Mouse (Mus musculus) lung, embryonic 15.5 days (tissue): ENCODE data around the gene Vcl. TPM values are rescaled to one million over a fixed set of nuclear protein-coding genes. Genes with fewer than 3 reads are reported as not detected.
A peak's percentile ranks its signal among the peaks of the same experiment; 100 is the strongest.

Source experiments
- ATAC-seq: fragments of 200-750 bp; cut with Nextera tagmentation; 2 replicates; pipeline ENCODE4 v1.8.0; 2017; ENCODE audit warnings: moderate number of reproducible peaks, borderline replicate concordance; ENCODE audit not compliant: low FRiP score, low TSS enrichment; ENCODE audit errors: extremely low read depth
- H3K27ac ChIP-seq: fragments of 300-500 bp; sonication (generic); 2 replicates; pipeline ENCODE4 v1.5.1; 2015; ENCODE audit warnings: moderate library complexity, mild to moderate bottlenecking, inconsistent platforms
- H3K27me3 ChIP-seq: fragments of 300-500 bp; sonication (generic); 2 replicates; pipeline ENCODE4 v1.6.1; 2015; ENCODE audit warnings: inconsistent platforms
- H3K36me3 ChIP-seq: fragments of 300-500 bp; sonication (generic); 2 replicates; pipeline ENCODE4 v1.6.1; 2015; ENCODE audit warnings: inconsistent platforms
- H3K4me1 ChIP-seq: fragments of 300-500 bp; sonication (generic); 2 replicates; pipeline ENCODE4 v1.6.1; 2015; ENCODE audit warnings: inconsistent platforms
- H3K4me2 ChIP-seq: fragments of 300-500 bp; sonication (generic); 2 replicates; pipeline ENCODE4 v1.6.1; 2015; ENCODE audit warnings: inconsistent platforms, mild to moderate bottlenecking, moderate library complexity
- H3K4me3 ChIP-seq: fragments of 300-500 bp; sonication (generic); 2 replicates; pipeline ENCODE4 v1.5.1; 2015; ENCODE audit warnings: mild to moderate bottlenecking, inconsistent platforms
- H3K9ac ChIP-seq: fragments of 300-500 bp; sonication (generic); 2 replicates; pipeline ENCODE4 v1.6.1; 2015; ENCODE audit warnings: inconsistent platforms
- H3K9me3 ChIP-seq: fragments of 300-500 bp; sonication (generic); 2 replicates; pipeline ENCODE4 v1.6.1; 2016; ENCODE audit warnings: inconsistent platforms
- WGBS: fragments of 180-500 bp; shearing (Covaris S2); methylation state at CpG from one replicate; pipeline ENCODE4 v1.1.7; 2015; 5-methylcytosine and 5-hydroxymethylcytosine counted together
- polyA plus RNA-seq: library from polyadenylated mRNA; unstranded; fragments of >200 nt; fragmentation: Nextera tagmentation; extraction: Ambion mirVana; gene quantifications from 2 replicates; pipeline ENCODE4 v1.2.1, GENCODE M21; 2015

Vcl gene
- polyA plus RNA-seq, 1 experiment from 2014 or later: 62.7 TPM

DNA sequence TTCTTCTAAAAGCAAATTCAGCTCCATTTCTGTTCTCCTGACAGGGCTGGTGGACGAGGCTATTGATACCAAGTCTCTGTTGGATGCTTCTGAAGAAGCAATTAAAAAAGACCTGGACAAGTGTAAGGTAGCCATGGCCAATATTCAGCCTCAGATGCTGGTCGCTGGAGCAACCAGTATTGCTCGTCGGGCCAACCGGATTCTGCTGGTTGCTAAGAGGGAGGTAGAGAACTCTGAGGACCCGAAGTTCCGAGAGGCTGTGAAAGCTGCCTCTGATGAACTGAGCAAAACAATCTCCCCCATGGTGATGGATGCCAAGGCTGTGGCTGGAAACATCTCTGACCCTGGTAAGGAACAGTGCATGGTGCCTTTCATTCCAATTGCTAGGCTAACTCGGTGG lies 91.2 kb downstream of the Vcl start:
- H3K9me3 ChIP-seq: no peaks in the 10 kb centered on the region
- 91% methylated on average over 8 of the region's 8 CpGs for WGBS
- H3K36me3 ChIP-seq: peaks cover 66% of the 10 kb centered on the region
- H3K27me3 ChIP-seq: no peaks in the 10 kb centered on the region
- no peak overlapping the region for H3K4me3 ChIP-seq
- H3K4me1 ChIP-seq: no peaks in the 10 kb centered on the region
- H3K4me2 ChIP-seq: no peak overlapping the region
- no peak overlapping the region for H3K9ac ChIP-seq
- no peak overlapping the region for H3K27ac ChIP-seq
- ATAC-seq: no peak

- Histone ChIP-seq H3K27me3 (no peaks in the 10 kb centered on the region), H3K36me3 (peaks cover 61% of the 10 kb centered on the region), H3K9ac (no peak overlapping the region), H3K4me1 (0 out of 2 replicates have a peak, but pooled peaks cover 11% of the 10 kb centered on the region), H3K27ac (no peak overlapping the region), H3K4me3 (no peak overlapping the region), H3K9me3 (no peaks in the 10 kb centered on the region), H3K4me2 (no peak overlapping the region)
- no peak for ATAC-seq
Measured at GRCm38 (mm10) chr14:21027542-21027941, 98.3 kb downstream of the Vcl start.

DNA sequence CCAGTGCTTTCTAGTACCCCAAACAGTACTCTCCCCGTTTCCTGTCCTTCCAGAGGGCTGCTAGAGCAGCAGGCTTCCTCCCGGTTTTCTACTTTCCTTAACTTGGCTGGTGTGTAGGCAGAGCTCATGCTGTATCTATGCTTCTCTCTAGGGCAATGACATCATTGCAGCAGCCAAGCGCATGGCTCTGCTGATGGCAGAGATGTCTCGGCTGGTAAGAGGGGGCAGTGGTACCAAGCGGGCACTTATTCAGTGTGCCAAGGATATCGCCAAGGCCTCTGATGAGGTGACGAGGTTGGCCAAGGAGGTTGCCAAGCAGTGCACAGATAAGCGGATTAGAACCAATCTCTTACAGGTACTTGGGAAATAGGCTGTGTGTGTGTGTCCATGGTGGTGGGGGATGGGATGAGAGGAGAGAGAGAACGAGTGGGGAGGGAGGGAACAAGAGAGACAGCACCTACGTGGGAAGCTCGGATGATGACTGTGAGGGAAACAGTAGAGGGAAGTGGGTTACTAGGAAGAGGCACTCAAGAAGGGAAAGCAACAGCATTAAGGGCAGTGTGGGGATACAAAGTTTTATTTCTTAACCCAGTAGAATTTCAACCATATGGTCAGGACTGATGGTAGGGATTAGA lies 99.9 kb downstream of the Vcl start:
- 84% methylated on average over 11 of the region's 11 CpGs for WGBS
- ATAC-seq: no peak
- peaks cover 57% of the 10 kb centered on the region for H3K36me3 ChIP-seq

GRCm38 (mm10) chr14:21031783-21032511 lies 102.7 kb downstream of the Vcl start:
- H3K9me3 ChIP-seq: no peaks in the 10 kb centered on the region
- H3K4me1 ChIP-seq: 0 out of 2 replicates have a peak, but pooled peaks cover 11% of the 10 kb centered on the region
- peak; percentile 59 for ATAC-seq
- peaks cover 56% of the 10 kb centered on the region for H3K36me3 ChIP-seq
- H3K9ac ChIP-seq: no peak overlapping the region
- no peaks in the 10 kb centered on the region for H3K27me3 ChIP-seq
- H3K27ac ChIP-seq: peak overlapping the region; percentile 41
- H3K4me2 ChIP-seq: no peak overlapping the region
- WGBS: 61% methylated on average over 6 of the region's 6 CpGs
- no peak overlapping the region for H3K4me3 ChIP-seq

More for the DNA sequence above, 99.9 kb downstream of the Vcl start:
- no peak overlapping the region for H3K4me3 ChIP-seq
- H3K27me3 ChIP-seq: no peaks in the 10 kb centered on the region
- no peak overlapping the region for H3K4me2 ChIP-seq
- no peak overlapping the region for H3K9ac ChIP-seq
- H3K27ac ChIP-seq: no peak overlapping the region
- no peaks in the 10 kb centered on the region for H3K9me3 ChIP-seq
- 0 out of 2 replicates have a peak, but pooled peaks cover 11% of the 10 kb centered on the region for H3K4me1 ChIP-seq

- Histone ChIP-seq H3K4me2 (no peak overlapping the region), H3K9me3 (no peaks in the 10 kb centered on the region), H3K27me3 (no peaks in the 10 kb centered on the region), H3K4me1 (0 out of 2 replicates have a peak, but pooled peaks cover 11% of the 10 kb centered on the region), H3K9ac (no peak overlapping the region), H3K36me3 (peaks cover 59% of the 10 kb centered on the region), H3K27ac (no peak overlapping the region), H3K4me3 (no peak overlapping the region)
- WGBS: 78% methylated on average over 4 of the region's 4 CpGs
- ATAC-seq: no peak
Measured at GRCm38 (mm10) chr14:21034271-21034670, 105.1 kb downstream of the Vcl start.

DNA sequence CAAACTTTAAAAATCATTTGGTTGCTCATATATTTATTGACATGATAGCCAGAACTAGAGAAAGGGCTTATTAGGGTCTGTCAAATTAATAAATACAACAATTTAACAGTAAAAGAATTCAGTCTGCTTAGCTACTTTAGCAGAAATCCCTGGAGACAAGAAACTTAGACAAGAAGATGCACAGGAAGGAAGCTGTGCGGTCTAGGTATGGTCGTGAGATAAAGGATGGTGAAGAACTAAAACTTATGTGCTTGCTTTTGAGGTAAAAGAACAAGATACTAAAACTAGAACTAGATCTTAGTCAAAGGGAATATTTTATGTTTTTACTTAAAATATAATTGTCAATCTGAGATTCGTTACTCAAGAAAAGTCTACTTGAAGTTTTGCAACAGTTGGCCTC lies 105.6 kb downstream of the Vcl start:
- no peak for ATAC-seq

GRCm38 (mm10) chr14:21039077-21039476 lies 109.9 kb downstream of the Vcl start:
- Histone ChIP-seq H3K36me3 (peaks cover 41% of the 10 kb centered on the region), H3K9ac (no peak overlapping the region), H3K27me3 (no peaks in the 10 kb centered on the region), H3K4me3 (no peak overlapping the region), H3K4me2 (no peak overlapping the region), H3K4me1 (no peaks in the 10 kb centered on the region; the same call in 1 of the 2 replicates), H3K27ac (no peak overlapping the region; the same call in 1 of the 2 replicates), H3K9me3 (no peaks in the 10 kb centered on the region)
- no peak for ATAC-seq
- WGBS: 51% methylated on average over 12 of the region's 12 CpGs

More for the DNA sequence above, 105.6 kb downstream of the Vcl start:
- Histone ChIP-seq H3K9ac (no peak overlapping the region), H3K4me1 (0 out of 2 replicates have a peak, but pooled peaks cover 11% of the 10 kb centered on the region), H3K27me3 (no peaks in the 10 kb centered on the region), H3K4me2 (no peak overlapping the region), H3K27ac (no peak overlapping the region), H3K36me3 (peaks cover 60% of the 10 kb centered on the region), H3K4me3 (no peak overlapping the region), H3K9me3 (no peaks in the 10 kb centered on the region)
- WGBS: 95% methylated on average over 3 of the region's 3 CpGs

DNA sequence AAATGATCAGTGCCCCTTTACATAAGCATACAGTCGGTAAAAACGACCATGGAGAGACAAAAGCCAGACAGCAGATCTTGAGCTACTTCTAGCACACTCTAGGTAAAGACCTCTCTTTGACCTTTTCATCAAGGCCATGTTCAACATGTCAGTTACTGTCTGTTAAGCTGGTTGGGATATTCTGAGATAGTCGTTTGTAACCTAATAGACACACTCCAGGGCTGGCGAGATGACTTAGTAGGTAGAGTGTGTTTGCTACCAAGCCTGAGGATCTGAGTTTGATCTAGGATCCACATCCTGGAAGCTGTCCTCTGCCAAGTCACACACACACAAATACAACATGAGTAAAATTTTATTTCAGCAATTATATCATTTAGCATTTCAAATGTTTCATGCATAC lies 110.4 kb downstream of the Vcl start:
- H3K4me3 ChIP-seq: no peak overlapping the region
- H3K4me1 ChIP-seq: no peaks in the 10 kb centered on the region; the same call in 1 of the 2 replicates
- no peak overlapping the region for H3K4me2 ChIP-seq
- H3K9me3 ChIP-seq: no peaks in the 10 kb centered on the region
- H3K27ac ChIP-seq: peak overlapping the region; percentile 29; the same call in 1 of the 2 replicates
- H3K36me3 ChIP-seq: peaks cover 38% of the 10 kb centered on the region
- no peak overlapping the region for H3K9ac ChIP-seq
- no peaks in the 10 kb centered on the region for H3K27me3 ChIP-seq
- no peak for ATAC-seq
- WGBS: 66% methylated on average over 4 of the region's 4 CpGs

DNA sequence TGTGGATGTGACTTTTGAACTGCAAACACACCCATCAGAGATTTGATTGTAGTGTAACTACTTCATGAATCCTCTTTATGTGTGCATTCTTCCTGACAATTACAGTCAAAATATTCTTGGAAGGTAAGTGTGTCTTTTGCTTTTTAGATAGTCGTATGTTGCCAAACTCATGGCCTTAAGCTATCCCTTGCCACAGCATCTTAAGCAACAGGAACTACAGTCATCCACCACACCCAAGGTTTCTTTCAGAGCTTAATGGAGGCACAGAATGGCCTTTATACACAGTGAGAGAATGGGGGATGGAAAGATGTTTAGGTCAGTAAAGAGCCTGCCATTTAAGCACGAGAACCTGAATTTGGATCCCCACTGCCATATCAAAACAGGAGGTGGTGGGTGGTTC lies 118.6 kb downstream of the Vcl start:
- H3K9me3 ChIP-seq: no peaks in the 10 kb centered on the region
- no peak for ATAC-seq
- no peak overlapping the region for H3K4me2 ChIP-seq
- no peak overlapping the region for H3K9ac ChIP-seq
- no peak overlapping the region for H3K27ac ChIP-seq
- WGBS: 85% methylated on average over 2 of the region's 2 CpGs
- peaks cover 12% of the 10 kb centered on the region for H3K4me1 ChIP-seq
- H3K27me3 ChIP-seq: no peaks in the 10 kb centered on the region
- peaks cover 4% of the 10 kb centered on the region; the same call in 1 of the 2 replicates for H3K36me3 ChIP-seq
- no peak overlapping the region for H3K4me3 ChIP-seq

- Histone ChIP-seq H3K36me3 (peaks cover 4% of the 10 kb centered on the region; the same call in 1 of the 2 replicates), H3K27ac (no peak overlapping the region), H3K9me3 (no peaks in the 10 kb centered on the region), H3K9ac (no peak overlapping the region), H3K4me1 (peaks cover 18% of the 10 kb centered on the region), H3K4me2 (no peak overlapping the region), H3K4me3 (no peak overlapping the region), H3K27me3 (no peaks in the 10 kb centered on the region)
- no peak for ATAC-seq
Measured at GRCm38 (mm10) chr14:21048879-21049278, 119.7 kb downstream of the Vcl start.

DNA sequence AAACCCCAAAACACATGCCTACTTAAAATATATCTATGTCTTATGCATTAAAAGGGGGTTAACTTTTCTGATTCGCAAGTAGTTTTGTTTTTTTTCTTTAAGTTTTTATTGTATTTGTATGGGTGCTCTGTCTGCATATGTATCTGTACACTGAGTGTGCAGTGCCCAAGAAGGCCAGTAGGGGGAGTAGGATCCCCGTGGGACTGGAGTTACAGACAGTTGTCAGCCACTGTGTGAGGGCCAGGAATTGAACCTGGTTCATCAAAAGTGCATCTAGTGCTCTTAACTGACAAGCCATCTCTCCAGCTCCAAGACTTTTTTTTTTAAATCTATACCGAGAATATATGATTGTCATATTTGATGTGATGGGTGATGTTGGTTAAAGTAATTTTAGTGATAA lies 121.5 kb downstream of the Vcl start:
- Histone ChIP-seq H3K4me3 (peak overlapping the region; percentile 80; the same call in 1 of the 2 replicates), H3K27ac (no peak overlapping the region), H3K4me2 (0 out of 2 replicates have a peak overlapping the region, but pooled peaks have one; percentile 70), H3K36me3 (no peaks in the 10 kb centered on the region), H3K9ac (no peak overlapping the region), H3K4me1 (peaks cover 19% of the 10 kb centered on the region), H3K9me3 (no peaks in the 10 kb centered on the region), H3K27me3 (no peaks in the 10 kb centered on the region)
- no peak for ATAC-seq
- 78% methylated on average over 3 of the region's 3 CpGs for WGBS
